Mouse (Mus musculus): ENCODE data around the gene Gm21954.

Gene Gm21954

GRCm38 (mm10) chr3:55461685-55462655, 10.0 kb downstream of the Gm21954 start:
- DNase-seq = peak; percentile 15

GRCm38 (mm10) chr3:55461092-55461491, 10.9 kb downstream of the Gm21954 start:
- DNase-seq = no peak

GRCm38 (mm10) chr3:55452464-55452863, 19.5 kb downstream of the Gm21954 start:
- no peak for DNase-seq

GRCm38 (mm10) chr3:55451877-55452276, 20.1 kb downstream of the Gm21954 start:
- DNase-seq = no peak

GRCm38 (mm10) chr3:55451035-55451434, 21.0 kb downstream of the Gm21954 start:
- no peak for DNase-seq

GRCm38 (mm10) chr3:55449148-55449547, 22.9 kb downstream of the Gm21954 start:
- no peak for DNase-seq

GRCm38 (mm10) chr3:55447486-55448460, 24.2 kb downstream of the Gm21954 start:
- no peak for DNase-seq

GRCm38 (mm10) chr3:55446681-55447080, 25.3 kb downstream of the Gm21954 start:
- no peak for DNase-seq

GRCm38 (mm10) chr3:55443725-55444124, 28.3 kb downstream of the Gm21954 start:
- DNase-seq = no peak

GRCm38 (mm10) chr3:55443271-55443670, 28.7 kb downstream of the Gm21954 start:
- no peak for DNase-seq

GRCm38 (mm10) chr3:55442012-55442645, 29.9 kb downstream of the Gm21954 start:
- DNase-seq = no peak

- DNase-seq = no peak
These were observed 31.7 kb downstream of the Gm21954 start for GRCm38 (mm10) chr3:55440342-55440741.

GRCm38 (mm10) chr3:55438824-55439446, 33.1 kb downstream of the Gm21954 start:
- no peak for DNase-seq

- DNase-seq = no peak
These were observed 37.7 kb downstream of the Gm21954 start for GRCm38 (mm10) chr3:55434276-55434675.

GRCm38 (mm10) chr3:55431223-55431622, 40.8 kb downstream of the Gm21954 start:
- no peak for DNase-seq

- no peak for DNase-seq
These were observed 41.9 kb downstream of the Gm21954 start for GRCm38 (mm10) chr3:55430022-55430549.

- no peak for DNase-seq
These were observed 48.2 kb downstream of the Gm21954 start for GRCm38 (mm10) chr3:55423640-55424397.

GRCm38 (mm10) chr3:55420436-55421083, 51.5 kb downstream of the Gm21954 start:
- no peak for DNase-seq

GRCm38 (mm10) chr3:55419334-55419733, 52.7 kb downstream of the Gm21954 start:
- peak; percentile 9 for DNase-seq

- DNase-seq = no peak
These were observed 53.2 kb downstream of the Gm21954 start for GRCm38 (mm10) chr3:55418845-55419244.

GRCm38 (mm10) chr3:55415527-55415950, 56.5 kb downstream of the Gm21954 start:
- peak; percentile 34 for DNase-seq

All from thymus, postnatal 14 days (tissue).